Mouse (Mus musculus) liver, embryonic 12.5 days (tissue): ENCODE results near the gene Hoxd12. TPM values are rescaled to one million over a fixed set of nuclear protein-coding genes. Genes with fewer than 3 reads are reported as not detected.

Experiments used
- ATAC-seq: fragments of 200-750 bp; cut with Nextera tagmentation; 2 replicates; pipeline ENCODE4 v1.8.0; 2017; ENCODE audit warnings: moderate number of reproducible peaks, mild to moderate bottlenecking, moderate library complexity
- H3K27ac ChIP-seq: fragments of 300-500 bp; sonication (generic); 2 replicates; pipeline ENCODE4 v1.5.1; 2016; ENCODE audit warnings: mild to moderate bottlenecking
- H3K27me3 ChIP-seq: fragments of 300-500 bp; sonication (generic); replicated peaks from 2 replicates; pipeline ENCODE4 v1.6.1; 2016; ENCODE audit warnings: mild to moderate bottlenecking, moderate library complexity
- H3K36me3 ChIP-seq: fragments of 300-500 bp; sonication (generic); 2 replicates; pipeline ENCODE4 v1.6.1; 2016; ENCODE audit warnings: mild to moderate bottlenecking, moderate library complexity
- H3K4me1 ChIP-seq: fragments of 300-500 bp; sonication (generic); 2 replicates; pipeline ENCODE4 v1.6.1; 2016
- H3K4me2 ChIP-seq: fragments of 300-500 bp; sonication (generic); 2 replicates; pipeline ENCODE4 v1.6.1; 2016; ENCODE audit warnings: mild to moderate bottlenecking, moderate library complexity
- H3K4me3 ChIP-seq: fragments of 300-500 bp; sonication (generic); 2 replicates; pipeline ENCODE4 v1.5.1; 2016; ENCODE audit warnings: mild to moderate bottlenecking, moderate library complexity
- H3K9ac ChIP-seq: fragments of 300-500 bp; sonication (generic); 2 replicates; pipeline ENCODE4 v1.6.1; 2016; ENCODE audit warnings: mild to moderate bottlenecking, moderate library complexity
- H3K9me3 ChIP-seq: fragments of 300-500 bp; sonication (generic); replicated peaks from 2 replicates; pipeline ENCODE4 v1.6.1; 2016; ENCODE audit warnings: mild to moderate bottlenecking, moderate library complexity
- WGBS: fragments of 180-500 bp; shearing (Covaris S2); methylation state at CpG from one replicate; pipeline ENCODE4 v1.1.7; 2016; ENCODE audit not compliant: insufficient replicate concordance; 5-methylcytosine and 5-hydroxymethylcytosine counted together
- microRNA counts: library from miRNA; unstranded; fragments of <30 nt; microRNA quantifications from one replicate; lab custom pipeline; 2017
- microRNA-seq: library from miRNA; unstranded; fragments of <30 nt; microRNA quantifications from one replicate; pipeline ENCODE4, GENCODE M21; 2017
- polyA plus RNA-seq: library from polyadenylated mRNA; unstranded; fragments of >200 nt; fragmentation: Nextera tagmentation; extraction: Ambion mirVana; gene quantifications from 2 replicates; pipeline ENCODE4 v1.2.1, GENCODE M21; 2016

The Hoxd12 gene
- polyA plus RNA-seq, 1 experiment from 2014 or later = not detected

DNA sequence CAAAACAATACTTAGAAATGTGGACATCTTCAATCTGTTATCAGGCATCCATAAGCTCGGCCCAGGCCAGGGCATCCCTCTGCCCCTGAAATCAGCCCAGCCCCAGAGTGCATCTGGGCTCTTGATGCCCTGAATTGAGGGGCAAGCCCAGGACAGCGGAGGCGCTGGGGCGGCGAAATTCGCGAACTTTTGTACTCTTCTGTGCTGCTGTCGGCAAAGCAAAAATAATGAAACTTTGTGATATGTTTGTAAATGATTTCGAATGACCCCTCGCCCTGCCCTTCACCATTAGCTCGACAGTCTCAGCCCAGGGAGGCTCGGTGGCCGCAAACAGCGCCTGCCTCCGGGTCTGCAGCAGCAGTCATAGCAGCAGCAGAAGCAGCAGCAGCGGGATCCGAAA lies 50.4 kb downstream of the Hoxd12 start:
- WGBS = 22% methylated on average over 17 of the region's 17 CpGs
- H3K9me3 ChIP-seq = no peaks in the 10 kb centered on the region
- H3K4me3 ChIP-seq = no peak overlapping the region
- peaks cover 5% of the 10 kb centered on the region; the same call in 1 of the 2 replicates for H3K4me1 ChIP-seq
- ATAC-seq = no peak
- H3K36me3 ChIP-seq = no peaks in the 10 kb centered on the region
- no peak overlapping the region for H3K4me2 ChIP-seq
- H3K9ac ChIP-seq = no peak overlapping the region
- H3K27me3 ChIP-seq = peaks cover 98% of the 10 kb centered on the region
- no peak overlapping the region for H3K27ac ChIP-seq

DNA sequence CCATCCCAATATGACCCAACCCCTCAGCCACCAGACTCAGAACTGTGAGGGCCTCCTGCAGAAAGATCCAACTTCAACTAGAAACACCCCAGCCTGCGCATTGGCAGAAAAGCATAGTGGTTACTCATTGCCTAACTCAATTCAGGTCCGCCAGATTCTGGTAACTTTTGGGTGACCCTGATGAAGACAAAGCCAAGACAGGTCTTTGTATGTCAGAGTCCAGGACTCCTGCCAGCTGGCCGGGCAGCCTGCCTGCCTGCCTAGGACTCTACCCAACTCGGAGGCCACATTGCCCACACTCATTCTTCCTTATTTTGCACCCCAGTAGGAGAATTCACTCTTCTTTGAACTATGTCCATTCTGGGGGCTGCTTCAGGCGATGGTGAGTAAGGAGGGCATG lies 51.7 kb downstream of the Hoxd12 start, which contains the start of gene Gm28230:
Gene Gm28230 (plus strand): TSS at position 178 of the 400 bp plus-strand sequence.
- H3K27me3 ChIP-seq = peaks cover 98% of the 10 kb centered on the region
- 26% methylated on average over 5 of the region's 5 CpGs for WGBS
- no peaks in the 10 kb centered on the region for H3K36me3 ChIP-seq
- no peak within 1 kb of the TSS for H3K9ac ChIP-seq
- ATAC-seq = no peak
- H3K4me1 ChIP-seq = peaks cover 5% of the 10 kb centered on the region; the same call in 1 of the 2 replicates
- no peak within 1 kb of the TSS for H3K27ac ChIP-seq
- no peaks in the 10 kb centered on the region for H3K9me3 ChIP-seq
- peak within 1 kb of the TSS; percentile 33 for H3K4me3 ChIP-seq
- peak within 1 kb of the TSS; percentile 54 for H3K4me2 ChIP-seq

DNA sequence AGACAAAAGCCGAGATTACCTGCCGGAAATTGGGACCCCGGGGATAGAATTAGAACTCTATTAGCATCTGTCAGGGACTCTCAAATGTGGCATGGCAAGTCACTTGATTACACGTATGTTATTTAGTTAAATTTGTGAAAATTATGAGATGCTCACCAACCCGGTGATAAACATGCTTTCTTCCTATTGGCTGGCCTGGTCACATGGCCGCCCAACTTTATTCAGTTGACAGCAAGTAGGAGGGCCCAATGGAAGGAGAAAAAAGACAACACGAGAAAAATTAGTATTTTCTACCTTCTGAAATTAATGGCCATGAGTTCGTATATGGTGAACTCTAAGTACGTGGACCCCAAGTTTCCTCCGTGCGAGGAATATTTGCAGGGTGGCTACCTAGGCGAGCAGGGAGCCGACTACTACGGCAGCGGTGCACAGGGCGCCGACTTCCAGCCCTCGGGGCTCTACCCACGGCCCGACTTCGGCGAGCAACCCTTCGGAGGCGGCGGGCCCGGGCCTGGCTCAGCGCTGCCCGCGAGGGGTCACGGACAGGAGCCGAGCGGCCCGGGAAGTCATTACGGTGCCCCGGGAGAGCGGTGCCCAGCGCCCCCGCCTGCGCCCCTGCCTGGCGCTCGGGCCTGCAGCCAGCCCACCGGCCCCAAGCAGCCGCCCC lies 52.3 kb downstream of the Hoxd12 start:
- Histone ChIP-seq H3K4me3 (peak overlapping the region; percentile 33), H3K27ac (no peak overlapping the region), H3K36me3 (no peaks in the 10 kb centered on the region), H3K9ac (no peak overlapping the region), H3K9me3 (no peaks in the 10 kb centered on the region), H3K27me3 (peaks cover 98% of the 10 kb centered on the region), H3K4me1 (peaks cover 5% of the 10 kb centered on the region; the same call in 1 of the 2 replicates), H3K4me2 (peak overlapping the region; percentile 54)
- no peak for ATAC-seq
- WGBS = 2% methylated on average over 43 of the region's 43 CpGs

MicroRNAs encoded within 50 kb of the gene (microRNA counts, 519-probe panel; counts per million panel counts)
- microRNA mmu-miR-10b (lab: Ali Mortazavi, UCI) = 582 counts per million, percentile 70 among the panel's probes with 10 or more counts

Small RNA genes lying within 50 kb of the gene (microRNA-seq; reads per million reads assigned to microRNA genes)
- gene Gm44463 (not detected), gene Mir10b (2,348 reads per million, percentile 81 among the genes with 10 or more reads in this experiment)

Other genes starting within 250 kb of the Hoxd12 start
- 24.9 and 26.6 TPM in 2 replicates for gene Lnpk, start 95.6 kb upstream of the Hoxd12 start, polyA plus RNA-seq
- gene Evx2, start 15.5 kb upstream of the Hoxd12 start, polyA plus RNA-seq = not detected in 2 replicates
- 0.10 TPM in 1 of 2 replicates, not detected in the other for gene Hoxd13, start 6.7 kb upstream of the Hoxd12 start, polyA plus RNA-seq
- gene Hoxd11, start 4.5 kb downstream of the Hoxd12 start, polyA plus RNA-seq = not detected in 2 replicates
- gene Hoxd10, start 16.9 kb downstream of the Hoxd12 start, polyA plus RNA-seq = not detected in 2 replicates
- 0.06 TPM in 1 of 2 replicates, not detected in the other for gene Hoxd9, start 22.7 kb downstream of the Hoxd12 start, polyA plus RNA-seq
- 0.11 and 0.14 TPM in 2 replicates for gene Hoxd8, start 29.6 kb downstream of the Hoxd12 start, polyA plus RNA-seq
- 0.18 and 0.30 TPM in 2 replicates for gene Hoxd3, start 36.9 kb downstream of the Hoxd12 start, polyA plus RNA-seq
- not detected in 2 replicates for gene Hoxd4, start 36.9 kb downstream of the Hoxd12 start, polyA plus RNA-seq
- not detected in 2 replicates for gene Gm28230, start 51.7 kb downstream of the Hoxd12 start, polyA plus RNA-seq
- gene Hoxd1, start 88.0 kb downstream of the Hoxd12 start, polyA plus RNA-seq = 0.07 TPM in 1 of 2 replicates, not detected in the other
- gene Mtx2, start 150.8 kb downstream of the Hoxd12 start, polyA plus RNA-seq = 79.6 and 81.5 TPM in 2 replicates